Mouse (Mus musculus): Measurements from ENCODE around the gene Rnf25. TPM values are rescaled to one million over a fixed set of nuclear protein-coding genes. Genes with fewer than 3 reads are reported as not detected.

Gene Rnf25
- total RNA-seq (2021) = 10 to 100 TPM; 45.5 to 46.0 TPM
- long read RNA-seq, experiment 1, transcript Rnf25-201 (10 exons, 1,479 nt) = major isoform, 5 of 12 reads
- long read RNA-seq, experiment 1, partial matches to known transcripts = 3 of 12 reads
- long read RNA-seq, experiment 1, other reads (novel, unspliced or antisense) = 3 of 12 reads
- long read RNA-seq, experiment 2, partial matches to known transcripts = 0 of 1 reads
- long read RNA-seq, experiment 2, other reads (novel, unspliced or antisense) = 1 of 1 reads

GRCm38 (mm10) chr1:74601267-74601962 lies at the start of gene Rnf25, which contains the start of gene Stk36:
Rnf25 (minus strand) TSS chr1:74601397.
Stk36 (plus strand) TSS chr1:74601445.
- peak; percentile 89 for DNase-seq

GRCm38 (mm10) chr1:74643926-74644325 lies 42.7 kb upstream of the Rnf25 start:
- peak; percentile 19 for DNase-seq

GRCm38 (mm10) chr1:74643524-74643923 lies 42.3 kb upstream of the Rnf25 start:
- no peak for DNase-seq

GRCm38 (mm10) chr1:74632734-74633133 lies 31.5 kb upstream of the Rnf25 start:
- no peak for DNase-seq

- no peak for DNase-seq
Observed at GRCm38 (mm10) chr1:74628001-74628400, 26.8 kb upstream of the Rnf25 start.

GRCm38 (mm10) chr1:74626076-74626475 lies 24.9 kb upstream of the Rnf25 start:
- no peak for DNase-seq

GRCm38 (mm10) chr1:74624183-74624582 lies 23.0 kb upstream of the Rnf25 start:
- DNase-seq = no peak

- DNase-seq = no peak
Observed at GRCm38 (mm10) chr1:74600501-74601266, 513 bp downstream of the Rnf25 start.

GRCm38 (mm10) chr1:74594434-74594833 lies 6.8 kb downstream of the Rnf25 start:
- no peak for DNase-seq

GRCm38 (mm10) chr1:74587773-74588445 lies 13.3 kb downstream of the Rnf25 start, which contains the start of the genes Zfp142 and Bcs1l:
Zfp142 (minus strand) TSS chr1:74588246.
Bcs1l (plus strand) TSS chr1:74588289.
- peak; percentile 99 for DNase-seq

- no peak for DNase-seq
Observed at GRCm38 (mm10) chr1:74587233-74587772, 13.9 kb downstream of the Rnf25 start.

- peak; percentile 57 for DNase-seq
Observed at GRCm38 (mm10) chr1:74584616-74585398, 16.4 kb downstream of the Rnf25 start.

- DNase-seq = no peak
Observed at GRCm38 (mm10) chr1:74582621-74583020, 18.6 kb downstream of the Rnf25 start.

- DNase-seq = peak; percentile 4
Observed at GRCm38 (mm10) chr1:74569739-74570719, 31.2 kb downstream of the Rnf25 start.

GRCm38 (mm10) chr1:74565834-74566233 lies 35.4 kb downstream of the Rnf25 start:
- DNase-seq = no peak

GRCm38 (mm10) chr1:74559061-74559460 lies 42.1 kb downstream of the Rnf25 start:
- no peak for DNase-seq

GRCm38 (mm10) chr1:74544184-74544583 lies 57.0 kb downstream of the Rnf25 start, which contains the start of gene Usp37:
Usp37 (minus strand) TSS chr1:74544284.
- no peak for DNase-seq
